Mouse (Mus musculus): ENCODE measurements around the gene Fzd1. TPM values are rescaled to one million over a fixed set of nuclear protein-coding genes. Genes with fewer than 3 reads are reported as not detected.
A peak's percentile ranks its signal among the peaks of the same experiment; 100 is the strongest.

Fzd1 gene
- 21.2 and 22.1 TPM in 2 replicates for polyA plus RNA-seq (2016; fragmentation: Nextera tagmentation; extraction: Ambion mirVana)

- H3K4me3 ChIP-seq: peak within 1 kb of the TSS; percentile 74
- H3K27ac ChIP-seq: peak within 1 kb of the TSS; percentile 85; the same call in 1 of the 2 replicates
- peak; percentile 94 for ATAC-seq (ENCODE audit: low FRiP score, low read depth)
- peaks cover 25% of the 10 kb centered on the region for H3K4me1 ChIP-seq
- no peaks in the 10 kb centered on the region for H3K9me3 ChIP-seq
- peak within 1 kb of the TSS; percentile 84 for H3K9ac ChIP-seq
- under 1% methylated on average over 33 of the region's 33 CpGs for WGBS
- peaks cover 22% of the 10 kb centered on the region for H3K27me3 ChIP-seq (replicated peaks)
- no peaks in the 10 kb centered on the region for H3K36me3 ChIP-seq
- H3K4me2 ChIP-seq (replicated peaks): peak within 1 kb of the TSS; percentile 98
These were observed at the start of gene Fzd1 for GRCm38 (mm10) chr5:4757902-4758301. TSS of gene Fzd1 (minus strand) at chr5:4758035.

GRCm38 (mm10) chr5:4805228-4805627 is 47.4 kb upstream of the Fzd1 start:
- no peak for ATAC-seq (ENCODE audit: low FRiP score, low read depth)
- H3K27me3 ChIP-seq (replicated peaks): peaks cover 8% of the 10 kb centered on the region; the same call in 1 of the 2 replicates
- no peaks in the 10 kb centered on the region for H3K36me3 ChIP-seq
- no peak overlapping the region for H3K27ac ChIP-seq
- H3K9me3 ChIP-seq: no peaks in the 10 kb centered on the region
- H3K9ac ChIP-seq: no peak overlapping the region
- H3K4me1 ChIP-seq: peaks cover 8% of the 10 kb centered on the region; the same call in 1 of the 2 replicates
- H3K4me2 ChIP-seq (replicated peaks): no peak overlapping the region
- WGBS: 48% methylated on average over 4 of the region's 4 CpGs
- no peak overlapping the region for H3K4me3 ChIP-seq

- H3K27me3 ChIP-seq (replicated peaks): peaks cover 8% of the 10 kb centered on the region; the same call in 1 of the 2 replicates
- peaks cover 8% of the 10 kb centered on the region; the same call in 1 of the 2 replicates for H3K4me1 ChIP-seq
- no peak overlapping the region for H3K4me3 ChIP-seq
- H3K9ac ChIP-seq: no peak overlapping the region
- no peaks in the 10 kb centered on the region for H3K9me3 ChIP-seq
- H3K4me2 ChIP-seq (replicated peaks): no peak overlapping the region
- no peak overlapping the region for H3K27ac ChIP-seq
- no peak for ATAC-seq (ENCODE audit: low FRiP score, low read depth)
- no peaks in the 10 kb centered on the region for H3K36me3 ChIP-seq
- 81% methylated on average over 5 of the region's 5 CpGs for WGBS
These were observed 45.9 kb upstream of the Fzd1 start for GRCm38 (mm10) chr5:4803708-4804107.

GRCm38 (mm10) chr5:4801971-4802370 is 44.1 kb upstream of the Fzd1 start:
- H3K27me3 ChIP-seq (replicated peaks): peaks cover 8% of the 10 kb centered on the region; the same call in 1 of the 2 replicates
- no peak overlapping the region for H3K9ac ChIP-seq
- ATAC-seq (ENCODE audit: low FRiP score, low read depth): no peak
- no peaks in the 10 kb centered on the region for H3K36me3 ChIP-seq
- no peaks in the 10 kb centered on the region for H3K9me3 ChIP-seq
- no peak overlapping the region for H3K4me3 ChIP-seq
- H3K4me2 ChIP-seq (replicated peaks): no peak overlapping the region
- H3K27ac ChIP-seq: no peak overlapping the region
- H3K4me1 ChIP-seq: peaks cover 8% of the 10 kb centered on the region; the same call in 1 of the 2 replicates

- Histone ChIP-seq H3K9ac (no peak overlapping the region), H3K4me3 (no peak overlapping the region), H3K9me3 (no peaks in the 10 kb centered on the region), H3K27me3 (replicated peaks) (peaks cover 8% of the 10 kb centered on the region; the same call in 1 of the 2 replicates), H3K4me1 (peaks cover 8% of the 10 kb centered on the region; the same call in 1 of the 2 replicates), H3K27ac (no peak overlapping the region), H3K4me2 (replicated peaks) (no peak overlapping the region), H3K36me3 (no peaks in the 10 kb centered on the region)
- WGBS: 42% methylated on average over 8 of the region's 8 CpGs
- ATAC-seq (ENCODE audit: low FRiP score, low read depth): peak; percentile 86
These were observed 43.4 kb upstream of the Fzd1 start for GRCm38 (mm10) chr5:4801096-4801850.

GRCm38 (mm10) chr5:4791219-4791618 is 33.4 kb upstream of the Fzd1 start:
- Histone ChIP-seq H3K27me3 (replicated peaks) (no peaks in the 10 kb centered on the region), H3K4me2 (replicated peaks) (no peak overlapping the region), H3K9me3 (no peaks in the 10 kb centered on the region), H3K9ac (no peak overlapping the region), H3K4me1 (peaks cover 3% of the 10 kb centered on the region; the same call in 1 of the 2 replicates), H3K36me3 (no peaks in the 10 kb centered on the region), H3K4me3 (no peak overlapping the region), H3K27ac (no peak overlapping the region)
- WGBS: 93% methylated on average over 3 of the region's 3 CpGs
- ATAC-seq (ENCODE audit: low FRiP score, low read depth): no peak

- no peaks in the 10 kb centered on the region for H3K27me3 ChIP-seq (replicated peaks)
- no peak overlapping the region for H3K4me2 ChIP-seq (replicated peaks)
- H3K36me3 ChIP-seq: no peaks in the 10 kb centered on the region
- no peak overlapping the region for H3K4me3 ChIP-seq
- no peak overlapping the region for H3K27ac ChIP-seq
- no peak for ATAC-seq (ENCODE audit: low FRiP score, low read depth)
- no peak overlapping the region for H3K9ac ChIP-seq
- WGBS: 83% methylated on average over 4 of the region's 4 CpGs
- H3K4me1 ChIP-seq: peaks cover 3% of the 10 kb centered on the region; the same call in 1 of the 2 replicates
- H3K9me3 ChIP-seq: no peaks in the 10 kb centered on the region
These were observed 32.4 kb upstream of the Fzd1 start for GRCm38 (mm10) chr5:4790265-4790664.

- WGBS: 89% methylated on average over 3 of the region's 3 CpGs
- H3K27ac ChIP-seq: no peak overlapping the region
- no peak overlapping the region for H3K4me2 ChIP-seq (replicated peaks)
- no peaks in the 10 kb centered on the region for H3K36me3 ChIP-seq
- no peaks in the 10 kb centered on the region for H3K9me3 ChIP-seq
- ATAC-seq (ENCODE audit: low FRiP score, low read depth): no peak
- no peaks in the 10 kb centered on the region for H3K27me3 ChIP-seq (replicated peaks)
- no peak overlapping the region for H3K4me3 ChIP-seq
- peaks cover 3% of the 10 kb centered on the region; the same call in 1 of the 2 replicates for H3K4me1 ChIP-seq
- no peak overlapping the region for H3K9ac ChIP-seq
These were observed 30.6 kb upstream of the Fzd1 start for GRCm38 (mm10) chr5:4788484-4788883.

GRCm38 (mm10) chr5:4786816-4787215 is 29.0 kb upstream of the Fzd1 start:
- Histone ChIP-seq H3K4me2 (replicated peaks) (no peak overlapping the region), H3K9me3 (no peaks in the 10 kb centered on the region), H3K9ac (no peak overlapping the region), H3K27me3 (replicated peaks) (no peaks in the 10 kb centered on the region), H3K4me1 (peaks cover 3% of the 10 kb centered on the region; the same call in 1 of the 2 replicates), H3K27ac (no peak overlapping the region), H3K36me3 (no peaks in the 10 kb centered on the region), H3K4me3 (no peak overlapping the region)
- ATAC-seq (ENCODE audit: low FRiP score, low read depth): no peak
- 79% methylated on average over 3 of the region's 3 CpGs for WGBS

GRCm38 (mm10) chr5:4778274-4778673 is 20.4 kb upstream of the Fzd1 start:
- Histone ChIP-seq H3K27me3 (replicated peaks) (no peaks in the 10 kb centered on the region), H3K9ac (no peak overlapping the region), H3K4me3 (no peak overlapping the region), H3K36me3 (no peaks in the 10 kb centered on the region), H3K4me1 (peaks cover 4% of the 10 kb centered on the region), H3K27ac (no peak overlapping the region), H3K4me2 (replicated peaks) (no peak overlapping the region), H3K9me3 (no peaks in the 10 kb centered on the region)
- ATAC-seq (ENCODE audit: low FRiP score, low read depth): no peak
- 90% methylated on average over 3 of the region's 3 CpGs for WGBS

GRCm38 (mm10) chr5:4776495-4776894 is 18.7 kb upstream of the Fzd1 start:
- no peaks in the 10 kb centered on the region for H3K36me3 ChIP-seq
- H3K4me2 ChIP-seq (replicated peaks): no peak overlapping the region
- peaks cover 6% of the 10 kb centered on the region for H3K4me1 ChIP-seq
- no peaks in the 10 kb centered on the region for H3K27me3 ChIP-seq (replicated peaks)
- no peak overlapping the region for H3K4me3 ChIP-seq
- no peak overlapping the region for H3K9ac ChIP-seq
- no peak overlapping the region for H3K27ac ChIP-seq
- no peaks in the 10 kb centered on the region for H3K9me3 ChIP-seq
- no peak for ATAC-seq (ENCODE audit: low FRiP score, low read depth)
- 48% methylated on average over 2 of the region's 2 CpGs for WGBS

GRCm38 (mm10) chr5:4773090-4773772 is 15.4 kb upstream of the Fzd1 start:
- Histone ChIP-seq H3K9me3 (no peaks in the 10 kb centered on the region), H3K4me1 (peaks cover 6% of the 10 kb centered on the region), H3K27me3 (replicated peaks) (no peaks in the 10 kb centered on the region), H3K4me2 (replicated peaks) (no peak overlapping the region), H3K4me3 (no peak overlapping the region), H3K36me3 (no peaks in the 10 kb centered on the region), H3K9ac (no peak overlapping the region), H3K27ac (no peak overlapping the region)
- ATAC-seq (ENCODE audit: low FRiP score, low read depth): no peak
- 28% methylated on average over 9 of the region's 9 CpGs for WGBS
